Mouse (Mus musculus) intestine, postnatal 0 days (tissue): Measurements from ENCODE around the gene Hist1h4k. TPM values are rescaled to one million over a fixed set of nuclear protein-coding genes. Genes with fewer than 3 reads are reported as not detected.
"Not testable (repeated sequence)": the region's sequence is repeated elsewhere in the genome, so short reads cannot be mapped to it uniquely, and the experiment has no call there.

Experiments
- ATAC-seq: fragments of 200-750 bp; cut with Nextera tagmentation; 2 replicates; pipeline ENCODE4 v1.8.0; 2017; ENCODE audit warnings: mild to moderate bottlenecking, moderate TSS enrichment, moderate library complexity
- H3K27ac ChIP-seq: fragments of 300-500 bp; sonication (generic); 2 replicates; pipeline ENCODE4 v1.5.1; 2014; ENCODE audit warnings: mild to moderate bottlenecking, low read depth, low read length, moderate library complexity
- H3K27me3 ChIP-seq: fragments of 300-500 bp; sonication (generic); replicated peaks from 2 replicates; pipeline ENCODE4 v1.6.1; 2014; ENCODE audit warnings: low read length, mixed read lengths; ENCODE audit not compliant: control insufficient read depth, insufficient read depth
- H3K36me3 ChIP-seq: fragments of 300-500 bp; sonication (generic); 2 replicates; pipeline ENCODE4 v1.6.1; 2014; ENCODE audit warnings: mild to moderate bottlenecking, moderate library complexity; ENCODE audit not compliant: control insufficient read depth, insufficient read depth
- H3K4me1 ChIP-seq: fragments of 300-500 bp; sonication (generic); replicated peaks from 2 replicates; pipeline ENCODE4 v1.6.1; 2014; ENCODE audit warnings: antibody characterized with exemption, low read length, mixed read lengths; ENCODE audit not compliant: control insufficient read depth, insufficient read depth
- H3K4me2 ChIP-seq: fragments of 300-500 bp; sonication (generic); replicated peaks from 2 replicates; pipeline ENCODE4 v1.6.1; 2014; ENCODE audit warnings: low read depth, mild to moderate bottlenecking, moderate library complexity
- H3K4me3 ChIP-seq: fragments of 300-500 bp; sonication (generic); 2 replicates; pipeline ENCODE4 v1.5.1; 2014; ENCODE audit warnings: low read depth, low read length
- H3K9ac ChIP-seq: fragments of 300-500 bp; sonication (generic); 2 replicates; pipeline ENCODE4 v1.6.1; 2014; ENCODE audit warnings: mild to moderate bottlenecking, low read depth, low read length
- H3K9me3 ChIP-seq: fragments of 300-500 bp; sonication (generic); 2 replicates; pipeline ENCODE4 v1.6.1; 2016; ENCODE audit warnings: mixed run types; ENCODE audit not compliant: control insufficient read depth
- CTCF ChIP-seq: sonication (generic); IDR thresholded peaks from 2 replicates; pipeline ENCODE4 v1.5.1; 2016; ENCODE audit warnings: low read depth, mild to moderate bottlenecking, control low read depth, antibody characterized with exemption, moderate library complexity
- WGBS: fragments of 180-500 bp; shearing (Covaris S2); extraction: QIAGEN DNeasy Blood & Tissue Kit; methylation state at CpG from one replicate; pipeline ENCODE4 v1.1.7; 2014; 5-methylcytosine and 5-hydroxymethylcytosine counted together
- polyA plus RNA-seq: library from polyadenylated mRNA; unstranded; fragments of >200 nt; fragmentation: Nextera tagmentation; extraction: Ambion mirVana; gene quantifications from 2 replicates; pipeline ENCODE4 v1.2.1, GENCODE M21; 2015

Gene Hist1h4k
- 1.4 and 2.1 TPM in 2 replicates for polyA plus RNA-seq

DNA sequence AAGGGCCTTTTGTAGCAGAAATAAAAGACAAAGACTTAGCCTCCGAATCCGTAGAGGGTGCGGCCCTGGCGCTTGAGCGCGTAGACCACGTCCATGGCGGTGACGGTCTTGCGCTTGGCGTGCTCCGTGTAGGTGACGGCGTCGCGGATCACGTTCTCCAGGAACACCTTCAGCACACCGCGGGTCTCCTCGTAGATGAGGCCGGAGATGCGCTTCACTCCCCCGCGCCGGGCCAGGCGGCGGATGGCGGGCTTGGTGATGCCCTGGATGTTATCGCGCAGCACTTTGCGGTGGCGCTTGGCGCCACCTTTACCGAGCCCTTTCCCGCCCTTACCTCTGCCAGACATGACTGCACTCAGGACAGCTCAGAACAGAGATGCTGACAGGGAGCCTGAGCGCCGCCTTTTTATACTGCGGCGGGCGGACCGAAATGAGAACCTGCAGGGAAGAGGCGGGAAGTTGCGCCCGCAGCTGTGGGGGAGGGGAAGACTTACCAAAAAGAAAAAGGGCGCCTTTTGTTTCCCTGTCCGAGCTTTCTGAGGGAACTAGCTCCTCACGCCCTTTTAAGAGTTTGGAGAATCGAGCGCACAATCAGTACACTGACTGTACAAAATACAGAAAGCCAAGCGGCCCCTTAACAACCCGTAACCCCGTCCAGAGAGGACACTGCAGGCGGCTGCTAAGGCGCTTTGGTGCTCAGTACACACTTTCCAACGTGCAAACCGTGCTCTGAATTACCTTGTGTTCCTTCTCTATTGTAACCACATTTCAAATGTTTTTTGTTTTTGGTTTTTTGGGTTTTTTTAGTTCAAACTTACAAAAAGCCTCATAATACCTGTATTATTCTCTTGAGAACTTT is at the start of gene Hist1h4k:
Gene Hist1h4k, minus strand, starts transcription at position 347 of the 859 bp plus-strand sequence.
- Histone ChIP-seq H3K9ac (peak within 1 kb of the TSS; percentile 23), H3K4me3 (peak within 1 kb of the TSS; percentile 46), H3K4me2 (peak within 1 kb of the TSS; percentile 76), H3K27ac (0 out of 2 replicates have a peak within 1 kb of the TSS, but pooled peaks have one; percentile 28)
- not testable (repeated sequence) for H3K36me3 ChIP-seq, H3K4me1 ChIP-seq, H3K27me3 ChIP-seq, H3K9me3 ChIP-seq
- under 1% methylated on average over 41 of the region's 56 CpGs for WGBS
- peak; percentile 66 for ATAC-seq

DNA sequence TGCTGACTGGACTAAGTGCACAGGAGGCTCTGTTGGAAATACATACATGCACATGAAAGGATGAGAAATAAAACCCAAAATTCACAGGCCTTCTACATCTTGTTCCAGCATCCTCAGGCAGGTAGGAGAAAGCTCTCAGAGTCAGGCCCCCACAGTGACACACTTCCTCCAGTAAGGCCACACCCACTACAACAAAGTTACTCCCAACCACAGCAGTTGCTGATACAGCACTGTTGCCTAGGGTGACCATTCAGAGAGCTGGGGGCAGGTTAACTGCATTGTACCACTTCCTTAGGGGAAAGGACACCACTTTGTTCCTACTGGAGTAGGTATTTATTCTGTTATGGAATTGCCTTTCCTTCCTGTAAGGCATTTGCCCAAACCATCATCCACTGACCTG is 46.9 kb upstream of the Hist1h4k start:
- not testable (repeated sequence) for ATAC-seq

DNA sequence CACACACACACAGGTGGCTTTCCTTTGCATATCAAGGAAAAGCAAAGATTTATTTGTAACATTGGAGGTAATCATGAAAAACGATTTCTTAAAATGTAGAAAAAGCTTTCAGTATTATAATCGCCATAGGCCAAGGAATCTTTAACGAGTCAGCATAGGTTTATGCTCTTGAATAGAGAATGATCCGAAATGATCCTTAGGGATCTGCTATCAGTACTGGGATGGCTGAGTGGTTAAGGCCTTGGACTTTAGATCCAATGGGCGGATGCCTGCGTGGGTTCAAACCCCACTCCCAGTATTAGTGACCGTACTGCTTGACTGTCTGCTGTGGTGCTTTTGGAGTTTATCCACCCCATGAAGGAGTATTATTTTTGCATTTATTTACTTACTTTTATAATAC is 45.3 kb upstream of the Hist1h4k start:
- ATAC-seq = no peak
- Histone ChIP-seq H3K36me3 (no peaks in the 10 kb centered on the region), H3K27ac (no peak overlapping the region), H3K27me3 (no peaks in the 10 kb centered on the region), H3K9me3 (no peaks in the 10 kb centered on the region), H3K4me3 (no peak overlapping the region), H3K9ac (no peak overlapping the region), H3K4me1 (no peaks in the 10 kb centered on the region), H3K4me2 (no peak overlapping the region)
- 91% methylated on average over 7 of the region's 7 CpGs for WGBS
- TF ChIP-seq CTCF = no peak

More for the DNA sequence above, 46.9 kb upstream of the Hist1h4k start:
- H3K9ac ChIP-seq, H3K4me1 ChIP-seq, H3K9me3 ChIP-seq, H3K4me3 ChIP-seq, H3K4me2 ChIP-seq, H3K27me3 ChIP-seq, H3K36me3 ChIP-seq, H3K27ac ChIP-seq: not testable (repeated sequence)

DNA sequence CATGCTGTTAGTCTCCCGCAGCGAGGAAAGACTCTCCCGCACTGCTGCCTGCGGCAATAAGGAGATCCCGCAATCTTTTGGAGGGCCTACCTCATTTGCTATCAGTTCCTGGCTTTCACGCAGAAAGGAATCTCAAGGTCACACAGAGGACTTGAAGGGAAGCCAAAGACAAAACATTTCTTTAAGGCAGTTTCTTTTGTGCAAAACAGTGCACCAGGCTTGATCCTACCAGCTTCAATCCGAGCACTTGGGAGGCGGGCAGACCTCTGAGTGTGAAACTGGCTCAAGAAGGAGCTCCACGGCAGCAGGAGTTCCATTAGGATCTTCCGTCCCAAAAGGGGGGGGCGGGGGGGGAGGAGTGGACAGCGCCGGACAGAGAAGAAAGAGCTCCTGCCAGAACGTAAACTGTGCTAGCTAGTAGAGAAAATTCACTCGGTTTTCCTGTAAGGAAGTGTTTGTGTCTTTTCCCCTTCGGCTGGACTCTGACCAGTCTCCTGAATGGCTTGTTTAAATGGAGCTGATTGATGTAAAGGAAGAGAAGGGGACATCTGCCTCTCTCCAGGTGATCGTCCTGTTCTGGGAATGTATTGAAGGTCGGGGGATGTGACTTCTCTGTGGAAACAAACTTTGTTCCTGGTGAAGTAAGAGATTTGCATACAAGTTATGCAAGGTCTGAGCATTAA is 40.4 kb upstream of the Hist1h4k start:
- Histone ChIP-seq H3K36me3 (no peaks in the 10 kb centered on the region), H3K27me3 (no peaks in the 10 kb centered on the region), H3K4me2 (peak overlapping the region; percentile 63), H3K4me1 (0 out of 2 replicates have a peak, but pooled peaks cover 7% of the 10 kb centered on the region), H3K9ac (peak overlapping the region; percentile 46; the same call in 1 of the 2 replicates), H3K4me3 (peak overlapping the region; percentile 13), H3K9me3 (no peaks in the 10 kb centered on the region), H3K27ac (no peak overlapping the region)
- no peak for TF ChIP-seq CTCF
- 5% methylated on average over 18 of the region's 18 CpGs for WGBS
- ATAC-seq = peak; percentile 10; the same call in 1 of the 2 replicates

DNA sequence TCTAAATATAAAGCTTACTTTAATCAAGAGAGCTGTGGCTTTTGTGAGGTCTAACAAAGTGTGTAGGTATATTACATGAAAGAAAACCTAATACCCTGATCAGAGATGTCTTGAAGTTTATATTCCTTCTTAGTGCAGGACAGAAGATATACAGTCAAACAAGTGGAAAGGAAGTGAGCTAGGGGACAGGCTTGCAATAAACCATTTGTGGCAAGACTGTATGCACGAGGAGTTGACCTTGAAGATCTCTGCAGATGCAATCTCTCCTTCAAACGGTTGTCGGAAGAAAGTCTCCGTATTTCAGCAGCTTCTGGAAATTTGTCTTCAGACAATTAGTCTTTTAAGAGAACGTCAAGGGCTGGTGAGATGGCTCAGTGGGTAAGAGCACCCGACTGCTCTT is 39.6 kb upstream of the Hist1h4k start:
- TF ChIP-seq CTCF = no peak
- no peak for ATAC-seq
- 45% methylated on average over 6 of the region's 6 CpGs for WGBS

More for the DNA sequence above, 39.6 kb upstream of the Hist1h4k start:
- Histone ChIP-seq H3K36me3 (no peaks in the 10 kb centered on the region), H3K9me3 (no peaks in the 10 kb centered on the region), H3K4me2 (no peak overlapping the region), H3K9ac (no peak overlapping the region), H3K27me3 (no peaks in the 10 kb centered on the region), H3K27ac (no peak overlapping the region), H3K4me1 (0 out of 2 replicates have a peak, but pooled peaks cover 7% of the 10 kb centered on the region), H3K4me3 (no peak overlapping the region)
